Mouse (Mus musculus) left cerebral cortex, adult 2 months (tissue): ENCODE measurements around the gene Bicral. TPM values are rescaled to one million over a fixed set of nuclear protein-coding genes. Genes with fewer than 3 reads are reported as not detected.

ENCODE experiments used
- DNase-seq, 2 experiments: peaks; one replicate each; pipeline ENCODE4 v3.0.0; 2021 to 2022; ENCODE audit warnings: low spot score in 2 of 2, mixed read lengths in 1 of 2; ENCODE audit errors: extremely low spot score in 1 of 2
- H3K27ac ChIP-seq: fragments of 200-600 bp; 2 replicates; pipeline ENCODE4 v1.8.1; 2022
- H3K4me3 ChIP-seq: fragments of 200-600 bp; 2 replicates; pipeline ENCODE4 v1.8.1; 2022
- CTCF ChIP-seq: fragments of 200-600 bp; IDR thresholded peaks from 2 replicates; pipeline ENCODE4 v1.8.1; 2022; ENCODE audit warnings: antibody characterized with exemption, mild to moderate bottlenecking, moderate library complexity
- intact Hi-C: fragments of 180-260 bp; cut with DNase I; formaldehyde crosslinking; loops from one replicate; pipeline ENCODE4 v1.15.1; 2025
- total RNA-seq, 2 experiments: library from RNA; stranded (reverse); gene quantifications; 2 replicates each; pipeline ENCODE4 v1.2.3; 2021

Gene Bicral
- total RNA-seq, 2 experiments from 2014 or later: 57.5 to 59.7 TPM

GRCm38 (mm10) chr17:46763544-46763943 is 94.7 kb downstream of the Bicral start, which contains the start of gene Ptcra:
TSS of gene Ptcra (minus strand) at chr17:46763712.
- no peak for DNase-seq
- H3K4me3 ChIP-seq: no peak within 1 kb of the TSS
- no peak for TF ChIP-seq CTCF
- intact Hi-C loops: no loop called here
- H3K27ac ChIP-seq: peak within 1 kb of the TSS; percentile 55

DNA sequence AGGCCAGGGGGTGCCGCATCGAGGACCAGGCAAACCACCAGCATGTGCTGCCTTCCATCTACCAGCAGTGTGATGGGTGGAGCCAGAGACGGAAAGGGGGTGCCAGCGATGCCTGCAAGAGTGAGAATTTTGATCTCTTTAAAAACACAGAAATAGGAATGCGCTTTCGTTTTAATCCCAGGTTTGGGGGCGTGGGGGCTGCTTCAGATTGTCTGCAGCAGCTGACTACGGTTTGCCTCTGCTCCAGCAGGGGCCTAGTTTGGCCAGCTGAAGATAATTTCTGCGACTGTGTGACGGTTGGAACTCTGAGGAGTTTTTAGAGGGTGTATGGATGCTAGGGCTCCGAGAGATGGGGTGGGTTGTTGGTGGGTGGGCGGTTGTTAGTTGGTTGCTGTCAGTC is 99.5 kb downstream of the Bicral start:
- H3K27ac ChIP-seq: peak overlapping the region; percentile 57
- H3K4me3 ChIP-seq: no peak overlapping the region
- no peak for TF ChIP-seq CTCF
- intact Hi-C loops: no loop called here
- no peak for DNase-seq

GRCm38 (mm10) chr17:46751794-46752556 is 106.3 kb downstream of the Bicral start, which contains the start of gene Cnpy3:
TSS of gene Cnpy3 (minus strand) at chr17:46752214.
- no peak for TF ChIP-seq CTCF
- DNase-seq: peak; percentile 94 to 98
- peak within 1 kb of the TSS; percentile 79 for H3K4me3 ChIP-seq
- intact Hi-C loops: loop anchor here (2.0 kb wide), 1 partner anchor 21 kb away; the partner anchor contains the start of gene 2310039H08Rik
- H3K27ac ChIP-seq: peak within 1 kb of the TSS; percentile 86

DNA sequence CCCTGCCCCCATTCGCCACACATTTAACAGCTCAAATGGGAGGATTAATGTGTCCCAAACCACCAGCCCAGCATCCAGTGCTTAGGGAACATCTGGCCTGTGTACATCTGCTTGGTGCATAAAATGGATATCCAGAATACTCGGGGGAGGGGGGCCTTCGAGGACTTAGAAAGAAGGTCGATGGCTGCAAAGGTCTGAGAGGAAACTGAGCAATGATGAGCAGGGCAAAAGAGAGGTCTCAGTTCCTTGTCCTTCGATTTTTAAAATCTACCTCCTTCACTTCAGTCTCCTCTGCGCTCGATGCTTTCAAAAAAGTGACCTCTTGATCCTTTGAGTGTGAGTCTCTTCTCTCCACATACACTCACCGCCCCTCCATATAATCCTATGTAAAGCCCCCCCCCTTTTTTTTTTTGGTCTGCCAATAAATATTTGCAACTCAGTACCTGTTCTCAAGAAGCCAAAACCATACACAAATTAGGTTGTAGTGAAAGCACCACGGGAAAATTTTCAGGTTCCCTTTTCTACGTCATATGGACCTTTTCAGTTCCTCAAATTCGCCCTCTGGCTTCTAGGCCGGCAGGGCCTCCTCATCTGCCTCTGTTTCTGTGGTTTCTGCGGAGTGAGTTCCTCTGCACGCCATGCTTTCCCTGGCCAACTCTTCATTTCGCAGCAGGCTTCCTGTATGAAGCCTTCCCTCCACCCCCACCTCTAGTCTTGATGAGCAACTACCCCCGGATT is 107.1 kb downstream of the Bicral start:
- no peak for DNase-seq
- TF ChIP-seq CTCF: no peak
- peak overlapping the region; percentile 86 for H3K27ac ChIP-seq
- intact Hi-C loops: no loop called here
- H3K4me3 ChIP-seq: peak overlapping the region; percentile 79

DNA sequence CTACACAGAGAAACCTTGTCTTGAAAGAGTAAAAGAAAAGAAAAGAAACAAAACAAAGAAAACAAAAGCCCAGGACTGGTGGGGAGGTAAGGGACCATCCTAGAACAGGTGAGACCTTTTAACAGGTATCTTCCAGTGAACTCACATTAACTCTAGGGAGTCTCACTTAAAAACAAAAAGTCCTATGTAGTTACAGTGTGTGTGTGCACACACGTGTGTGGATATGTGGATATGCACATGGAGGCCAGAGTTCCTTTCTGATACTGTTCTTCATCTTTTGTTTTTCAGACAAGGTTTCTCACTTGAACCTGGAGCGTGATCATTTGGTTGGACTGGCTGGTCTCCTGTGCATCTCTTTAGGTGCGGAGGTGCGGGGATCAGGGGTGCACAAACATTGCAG is 107.7 kb downstream of the Bicral start:
- TF ChIP-seq CTCF: no peak
- Histone ChIP-seq H3K27ac (no peak overlapping the region; the same call in 1 of the 2 replicates), H3K4me3 (peak overlapping the region; percentile 79)
- intact Hi-C loops: no loop called here
- DNase-seq: no peak

GRCm38 (mm10) chr17:46749282-46749681 is 109.0 kb downstream of the Bicral start:
- DNase-seq: no peak
- no peak overlapping the region for H3K4me3 ChIP-seq
- TF ChIP-seq CTCF: no peak
- no peak overlapping the region for H3K27ac ChIP-seq
- intact Hi-C loops: no loop called here

Other genes starting within 250 kb of the Bicral start
- gene Ptk7, start 229.0 kb downstream of the Bicral start, total RNA-seq: 1 to 10 TPM; 8.3 to 9.4 TPM
- 10 to 100 TPM; 21.9 to 24.4 TPM for gene Klc4, start 212.5 kb downstream of the Bicral start, total RNA-seq
- gene Mrpl2, start 212.3 kb downstream of the Bicral start, total RNA-seq: 10 to 100 TPM; 49.1 to 53.2 TPM
- 10 to 100 TPM; 25.9 to 30.0 TPM for gene Cul7, start 208.1 kb downstream of the Bicral start, total RNA-seq
- 10 to 100 TPM; 14.9 to 15.7 TPM for gene Rrp36, start 184.1 kb downstream of the Bicral start, total RNA-seq
- gene Mea1, start 179.7 kb downstream of the Bicral start, total RNA-seq: 100 to 1,000 TPM; 114 to 122 TPM
- 100 to 1,000 TPM; 195 to 200 TPM for gene Klhdc3, start 177.6 kb downstream of the Bicral start, total RNA-seq
- 10 to 100 TPM; 79.5 to 83.9 TPM for gene Ppp2r5d, start 153.4 kb downstream of the Bicral start, total RNA-seq
- 10 to 100 TPM; 54.6 to 55.5 TPM for gene Pex6, start 147.0 kb downstream of the Bicral start, total RNA-seq
- 1 to 10 TPM in 1 of 2 experiments, under 1 TPM in 1; 0.70 to 2.1 TPM for gene Gnmt, start 129.3 kb downstream of the Bicral start, total RNA-seq
- 10 to 100 TPM; 65.1 to 68.1 TPM for gene Cnpy3, start 106.3 kb downstream of the Bicral start, total RNA-seq
- gene Ptcra, start 94.8 kb downstream of the Bicral start, total RNA-seq: under 1 TPM in 1 of 2 experiments, not detected in 1; 0.28 TPM
- 1 to 10 TPM; 6.3 to 6.5 TPM for gene 2310039H08Rik, start 85.8 kb downstream of the Bicral start, total RNA-seq
- 10 to 100 TPM; 36.7 to 51.5 TPM for gene Rpl7l1, start 75.8 kb downstream of the Bicral start, total RNA-seq
- 10 to 100 TPM; 30.9 to 35.3 TPM for gene Tbcc, start 32.2 kb upstream of the Bicral start, total RNA-seq
- not detected for gene Prph2, start 52.0 kb upstream of the Bicral start, total RNA-seq
- gene Ubr2, start 152.1 kb upstream of the Bicral start, total RNA-seq: 10 to 100 TPM; 57.1 to 57.6 TPM